9 mouse cellular contexts compared by ENCODE assay signal in genomic region chr19:53850166-53850922, GRCm38 (mm10). TPM values are rescaled to one million over a fixed set of nuclear protein-coding genes. Genes with fewer than 3 reads are reported as not detected.
DNase-seq lines count a peak whose midpoint lies in the region; ATAC-seq and TF ChIP-seq lines count a peak whose summit lies in the region.
"Had no signal": no experiment of that assay in that cellular context is flagged by ENCODE, and none has a peak within 500 bp of the region (broad histone marks: within the 10 kb centered on the region; RNA-seq: fewer than 3 reads in every experiment).

No protein-coding gene starts in this region.

- H3K9ac ChIP-seq in hindbrain, embryonic 11.5 days (ENCODE audit: low read depth, low read length): no peak overlapping the region

- ATAC-seq in frontal cortex, adult (ENCODE audit: low TSS enrichment): peak; percentile 64
- ATAC-seq in hindbrain, embryonic 11.5 days (ENCODE audit: low FRiP score): no peak

- H3K4me2 ChIP-seq in hindbrain, embryonic 11.5 days (replicated peaks; ENCODE audit: low read depth, low read length): no peak overlapping the region

- no peaks in the 10 kb centered on the region for H3K27me3 ChIP-seq in hindbrain, embryonic 11.5 days (ENCODE audit: control insufficient read depth, insufficient read depth, low read length)

- H3K9me3 ChIP-seq in hindbrain, embryonic 11.5 days (ENCODE audit: control insufficient read depth, low read length): no peaks in the 10 kb centered on the region

- no peaks in the 10 kb centered on the region for H3K36me3 ChIP-seq in hindbrain, embryonic 11.5 days (ENCODE audit: control insufficient read depth, insufficient read depth, low read length)

- H3K27ac ChIP-seq in brown adipose tissue, adult 24 weeks (replicated peaks; ENCODE audit: low read depth, low read length): peak overlapping the region; percentile 86
- peak overlapping the region; percentile 94 for H3K27ac ChIP-seq in gastrocnemius, adult 2 months
- H3K27ac ChIP-seq in hindbrain, embryonic 11.5 days (ENCODE audit: low read depth, low read length): no peak overlapping the region

- no peak for TF ChIP-seq CTCF in gastrocnemius, adult 2 months (IDR thresholded peaks at IDR 0.05)

- no peak for DNase-seq in frontal cortex, postnatal 14 days (ENCODE audit: low spot score in 2 of 2)
- peak; percentile 89 for DNase-seq in gastrocnemius, adult 2 months
- DNase-seq in hindbrain, embryonic 11.5 days (ENCODE audit: low spot score): peak; percentile 30
- DNase-seq in left cerebral cortex, postnatal 36 days (ENCODE audit: low spot score in 2 of 2): peak; percentile 43 to 54
- DNase-seq in ovary, postnatal 36 days (ENCODE audit: low spot score): peak; percentile 73
- no peak for DNase-seq in spleen, adult 18-20 months

- 67% methylated on average over 18 of the region's 18 CpGs for WGBS in hindbrain, embryonic 11.5 days

- intact Hi-C loops in gastrocnemius, adult 2 months (cut with DNase I): no loop called here
- intact Hi-C loops in left cerebral cortex, postnatal 36 days (cut with DNase I): no loop called here

- H3K4me3 ChIP-seq in brown adipose tissue, adult 24 weeks (ENCODE audit: insufficient read depth, low read depth, low read length): peak overlapping the region; percentile 6; the same call in 1 of the 2 replicates
- peak overlapping the region; percentile 64 for H3K4me3 ChIP-seq in gastrocnemius, adult 2 months
- H3K4me3 ChIP-seq in hindbrain, embryonic 11.5 days (ENCODE audit: low read depth, low read length): no peak overlapping the region
- H3K4me3 ChIP-seq: myocyte had no signal

- H3K4me1 ChIP-seq in brown adipose tissue, adult 24 weeks (ENCODE audit: control insufficient read depth, insufficient read depth, insufficient read length, low read length): peaks cover 17% of the 10 kb centered on the region
- peaks cover 6% of the 10 kb centered on the region; the same call in 1 of the 2 replicates for H3K4me1 ChIP-seq in hindbrain, embryonic 11.5 days (replicated peaks; ENCODE audit: control insufficient read depth, insufficient read depth, low read length)

RNA-seq across cellular contexts. Expression of gene Pdcd4, which starts 41.7 kb away (rescaled TPM):
- polyA plus RNA-seq in brown adipose tissue, adult 24 weeks (2012; ENCODE audit: insufficient read depth, insufficient read length, missing spikeins): 32.7 and 33.8 TPM in 2 replicates
- total RNA-seq in gastrocnemius, adult 2 months (2021): 10 to 100 TPM; 14.8 to 16.8 TPM
- 66.9 and 82.4 TPM in 2 replicates for polyA plus RNA-seq in hindbrain, embryonic 11.5 days (2014; fragmentation: Nextera tagmentation; extraction: Ambion mirVana)
- 100 to 1,000 TPM in 1 of 2 experiments, 10 to 100 TPM in 1; 98.6 to 113 TPM for total RNA-seq in left cerebral cortex, postnatal 36 days (2021)

Comparison
In these comparisons a context has a peak if more than half of its experiments do, and no peak if none do; other contexts are left out.
1. DNase-seq: peak in gastrocnemius, adult 2 months (single experiment), hindbrain, embryonic 11.5 days (single experiment), left cerebral cortex, postnatal 36 days (2 of 2) and ovary, postnatal 36 days (single experiment); none in frontal cortex, postnatal 14 days (0 of 2) and spleen, adult 18-20 months (0 of 2).
2. RNA of gene Pdcd4, which starts 41.7 kb away (total RNA-seq): 98.6 to 113 TPM in left cerebral cortex, postnatal 36 days; 14.8 to 16.8 TPM in gastrocnemius, adult 2 months; every median in the first group is over 4 times any median in the second.